Mouse (Mus musculus) common myeloid progenitor, adult 5-6 weeks (primary cell): ENCODE measurements at regions not wholly inside any gene's neighbourhood (a gene's known extent, or its start where the extent isn't known, plus 50 kb on each side); places are given as distances from the start of the nearest gene placed in this dataset.

ENCODE experiments used
- ATAC-seq: replicated peaks from 2 replicates; pipeline ENCODE4 v1.8.0; 2016; ENCODE audit warnings: low read depth, mild to moderate bottlenecking, moderate TSS enrichment, inconsistent platforms; ENCODE audit not compliant: poor library complexity, severe bottlenecking

DNA sequence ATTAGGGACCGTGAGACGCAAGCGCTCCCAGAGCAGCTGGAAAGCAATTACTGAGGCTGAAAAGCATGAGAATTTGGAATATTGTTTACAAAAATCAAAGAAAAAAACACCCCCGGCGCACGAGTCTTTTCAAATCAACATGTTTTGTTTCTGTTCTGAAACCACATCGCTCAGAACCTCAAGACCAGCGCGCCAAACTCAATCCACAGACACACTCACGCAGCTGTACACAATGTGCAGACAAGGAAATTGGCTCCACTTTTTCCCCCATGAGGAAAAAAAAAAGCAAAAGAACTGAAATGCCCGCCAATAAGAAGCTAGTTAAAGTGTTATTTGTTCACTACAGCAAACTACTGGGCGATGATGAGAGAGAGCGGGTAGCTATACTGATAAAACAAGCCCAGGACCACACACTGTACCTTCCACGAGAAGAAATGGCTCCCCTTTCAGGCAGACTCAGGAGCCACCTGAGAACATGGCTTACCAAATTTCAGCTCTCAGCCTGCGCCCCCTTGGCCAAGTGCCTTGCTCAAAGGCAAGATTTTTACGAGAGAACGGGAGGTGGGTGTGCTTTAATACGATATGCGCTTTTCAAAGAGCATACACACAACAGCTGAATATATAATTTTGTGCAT is 222.5 kb upstream of the Akirin2 start:
- no peak for ATAC-seq

DNA sequence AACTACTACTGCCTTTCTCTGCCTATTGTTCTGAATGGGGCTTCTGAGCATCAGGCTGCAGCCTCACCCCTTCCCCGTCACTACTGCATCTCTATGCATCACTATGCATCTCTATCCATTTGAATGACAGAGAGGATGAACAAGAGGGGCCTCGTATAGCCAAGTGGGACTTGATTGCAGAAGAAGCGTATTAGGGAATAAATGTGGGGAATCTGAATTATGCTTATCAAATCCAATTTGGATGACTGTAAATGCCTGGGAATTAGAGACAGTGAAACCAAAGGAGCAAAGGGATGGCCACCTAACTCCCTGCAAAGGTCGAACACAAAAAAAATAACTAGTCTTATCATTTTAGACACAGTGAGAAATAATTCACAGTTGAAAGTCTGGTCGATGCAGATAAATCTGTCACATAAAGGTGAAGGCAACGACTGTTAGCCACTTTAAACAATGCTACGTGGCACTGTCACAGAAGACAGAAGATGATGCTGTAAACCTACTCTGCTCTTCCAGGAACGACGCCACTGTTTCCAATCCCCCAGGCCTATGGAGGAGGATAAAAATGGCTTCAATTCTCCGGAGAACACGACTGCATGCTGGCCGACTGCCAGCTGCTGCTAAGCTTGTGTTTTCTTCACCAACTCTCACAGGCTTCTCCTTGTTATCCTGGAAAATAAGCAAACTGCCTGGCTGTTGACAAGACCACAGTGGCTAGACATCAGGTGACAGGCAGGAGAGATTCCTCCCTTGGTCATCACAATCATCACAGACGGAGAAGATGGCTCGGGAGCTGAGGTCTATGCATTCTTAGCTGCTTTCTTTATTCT is 213.6 kb upstream of the Akirin2 start:
- ATAC-seq, result 0 out of 2 replicates have a peak, but pooled peaks have one; percentile 32

DNA sequence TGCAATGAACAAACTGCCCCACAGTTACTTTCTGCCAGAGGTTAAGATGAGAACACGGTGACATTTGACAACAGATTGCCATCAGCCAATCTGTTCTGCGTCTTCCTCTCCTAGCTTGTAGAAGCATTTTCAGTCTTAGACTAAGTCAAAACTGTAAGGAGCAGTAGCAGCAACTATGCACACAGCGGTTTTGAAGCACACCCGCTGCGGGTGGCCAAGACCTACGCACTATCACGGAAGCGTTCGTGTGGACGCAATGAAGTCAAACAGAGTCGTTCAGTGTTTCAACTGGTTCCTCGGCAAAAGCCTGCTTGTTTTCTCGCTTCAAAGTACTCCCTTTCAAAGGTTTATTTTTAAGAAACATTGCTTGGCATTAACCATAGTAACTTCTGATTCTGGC is 212.9 kb upstream of the Akirin2 start:
- no peak for ATAC-seq

DNA sequence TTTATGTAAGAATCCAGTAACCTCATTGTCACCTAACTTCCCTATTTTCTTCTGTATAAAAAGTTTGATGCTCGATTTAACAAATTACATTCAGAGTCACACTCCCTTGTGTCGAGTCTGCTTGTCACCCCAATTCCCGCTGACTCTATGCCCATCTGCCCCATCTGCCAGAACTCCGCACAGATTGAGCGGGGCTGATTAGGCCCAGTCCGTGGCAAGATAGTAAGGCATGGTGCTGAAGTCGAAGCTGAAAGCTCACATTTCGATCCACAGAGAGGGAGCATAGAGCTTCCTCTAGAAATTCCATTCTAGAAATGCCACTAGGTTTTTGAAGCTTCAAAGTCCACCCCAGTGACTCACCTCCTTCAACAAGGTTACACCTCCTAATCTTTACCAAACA is 210.7 kb upstream of the Akirin2 start:
- no peak for ATAC-seq

DNA sequence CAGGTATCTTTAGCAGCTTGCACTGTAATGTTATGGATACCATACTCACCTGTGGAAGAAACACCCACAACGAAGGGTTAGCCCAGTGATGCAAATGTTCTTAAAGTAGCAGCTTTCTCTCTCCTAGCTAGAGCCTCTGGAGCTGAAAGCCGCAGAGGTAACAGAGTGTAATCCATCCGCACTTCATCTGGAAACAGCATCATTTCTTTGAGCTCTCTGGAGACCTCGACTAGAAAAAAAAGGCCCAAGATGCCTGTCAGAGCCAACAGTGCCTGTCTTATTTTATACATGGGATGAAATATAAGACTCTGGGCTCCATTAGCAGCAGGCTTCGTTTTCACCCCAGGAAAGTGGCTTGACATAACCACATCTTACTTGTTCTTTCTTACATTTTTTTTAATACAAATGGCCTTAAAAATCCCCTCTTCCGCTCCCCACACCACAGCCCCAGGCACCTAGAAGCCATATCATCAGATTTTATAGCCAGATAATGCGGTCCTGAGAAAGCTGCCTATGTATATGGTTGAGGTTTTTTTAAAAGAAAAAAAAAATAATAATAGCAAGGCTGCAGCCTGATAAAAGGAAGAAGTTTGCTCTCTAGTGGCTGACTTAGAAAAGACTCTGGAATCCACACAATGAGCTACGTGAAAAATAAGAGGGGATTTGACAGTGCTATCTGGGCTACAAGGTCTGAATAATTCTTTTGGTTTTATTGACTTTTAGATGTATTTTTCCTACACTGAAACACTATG is 179.3 kb upstream of the Akirin2 start:
- ATAC-seq, result no peak

DNA sequence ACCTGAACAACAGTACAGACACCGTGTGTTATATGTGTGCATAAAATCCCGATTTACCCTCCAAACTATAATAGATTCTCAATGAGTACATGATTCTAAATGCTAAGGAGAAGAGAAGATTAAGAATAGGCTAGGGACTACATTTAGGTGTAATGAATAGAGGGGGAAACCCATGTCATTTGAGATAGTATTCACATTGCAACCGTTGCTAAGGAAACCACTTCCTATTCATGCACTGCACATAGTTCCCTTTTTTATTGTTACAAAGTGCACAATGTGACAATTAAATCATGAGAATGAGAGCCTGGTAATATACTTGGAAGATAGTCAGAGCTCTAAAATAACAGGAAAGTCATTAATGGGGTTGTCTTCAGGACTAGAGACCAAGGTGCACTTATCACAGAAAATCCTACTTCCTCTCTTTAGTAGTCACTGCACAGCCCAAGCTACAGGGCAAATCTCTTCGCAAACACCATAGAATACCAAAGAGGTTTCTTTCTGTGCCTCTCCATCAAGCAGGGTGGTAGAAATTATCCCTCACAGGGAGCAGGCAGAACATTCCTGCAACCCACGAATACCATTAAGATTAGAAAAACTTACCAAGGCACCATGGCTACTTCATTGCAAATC is 164.3 kb upstream of the Akirin2 start:
- ATAC-seq, result peak; percentile 95

DNA sequence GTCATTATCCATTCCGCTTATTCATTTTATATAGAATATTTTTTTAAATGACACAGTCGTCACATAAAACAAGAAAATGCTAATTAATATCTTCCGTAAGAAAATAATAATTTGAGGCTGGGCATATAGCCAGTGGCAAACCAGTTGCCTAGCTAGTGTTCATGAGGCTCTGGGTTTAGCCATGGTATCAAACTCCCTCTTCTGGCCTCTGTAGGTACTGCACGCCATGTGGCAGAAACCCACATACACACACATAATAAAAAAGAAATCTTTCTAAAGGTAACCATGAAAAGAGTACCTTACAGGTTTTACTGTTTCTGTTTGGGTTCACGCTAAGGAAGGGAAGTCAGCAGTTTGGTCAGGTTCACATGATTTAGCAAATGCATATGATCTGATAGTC is 159.2 kb upstream of the Akirin2 start:
- no peak for ATAC-seq

DNA sequence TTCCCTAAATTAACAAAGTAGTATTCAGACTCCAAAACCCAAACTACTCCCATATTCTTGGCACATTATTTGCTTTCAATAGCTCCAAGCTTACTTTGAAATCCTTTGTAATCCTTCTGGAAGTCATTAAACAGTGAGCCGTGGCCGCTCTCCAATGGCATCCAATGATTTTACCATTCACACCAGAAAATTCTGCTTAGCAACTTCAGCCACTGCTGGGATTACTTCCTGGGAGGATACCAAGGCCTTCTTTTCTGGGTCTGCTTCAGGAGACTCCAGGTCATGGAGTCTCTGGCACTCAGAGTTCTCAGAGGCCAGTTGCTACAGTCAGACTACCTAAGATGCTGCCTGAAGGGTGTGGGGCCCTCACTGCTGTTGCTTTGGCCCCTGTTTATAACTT is 147.7 kb upstream of the Akirin2 start:
- ATAC-seq, result no peak

DNA sequence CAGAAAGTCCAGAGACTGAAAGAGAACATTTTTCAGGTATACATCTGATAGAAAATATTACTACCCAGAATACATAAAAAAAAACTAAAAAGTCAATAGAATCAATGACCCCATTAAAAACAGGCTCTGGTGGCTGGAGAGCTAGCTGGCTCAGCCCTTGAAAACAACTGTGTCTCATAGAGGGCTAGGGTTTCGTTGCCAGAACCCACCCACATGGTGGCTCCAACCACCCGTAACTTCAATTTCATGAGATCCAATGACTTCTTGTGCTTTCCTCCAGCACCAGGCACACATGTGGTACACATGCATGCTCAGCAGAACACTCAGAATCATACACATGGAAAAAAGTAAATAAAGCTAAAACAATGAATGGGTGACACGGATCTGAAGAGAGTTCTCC is 143.6 kb upstream of the Akirin2 start:
- ATAC-seq, result no peak

DNA sequence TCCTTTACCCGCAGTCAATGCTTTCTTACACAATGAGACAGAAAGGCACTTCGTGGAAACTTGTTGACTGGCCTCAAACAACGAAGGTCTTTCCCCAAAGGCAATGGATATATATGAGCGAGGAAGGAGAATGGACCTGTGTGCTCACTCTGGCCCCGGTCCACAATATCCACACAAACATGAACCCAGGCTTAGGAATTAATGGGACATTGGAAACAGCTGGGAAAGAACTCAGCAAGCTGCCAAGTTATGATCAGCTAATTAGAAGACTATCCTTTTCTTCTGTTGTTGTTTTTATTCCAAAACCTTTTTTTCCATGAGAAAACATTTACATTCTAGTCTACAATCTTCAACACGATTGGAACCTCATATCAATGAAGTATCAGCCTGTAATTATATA is 129.8 kb upstream of the Akirin2 start:
- no peak for ATAC-seq

DNA sequence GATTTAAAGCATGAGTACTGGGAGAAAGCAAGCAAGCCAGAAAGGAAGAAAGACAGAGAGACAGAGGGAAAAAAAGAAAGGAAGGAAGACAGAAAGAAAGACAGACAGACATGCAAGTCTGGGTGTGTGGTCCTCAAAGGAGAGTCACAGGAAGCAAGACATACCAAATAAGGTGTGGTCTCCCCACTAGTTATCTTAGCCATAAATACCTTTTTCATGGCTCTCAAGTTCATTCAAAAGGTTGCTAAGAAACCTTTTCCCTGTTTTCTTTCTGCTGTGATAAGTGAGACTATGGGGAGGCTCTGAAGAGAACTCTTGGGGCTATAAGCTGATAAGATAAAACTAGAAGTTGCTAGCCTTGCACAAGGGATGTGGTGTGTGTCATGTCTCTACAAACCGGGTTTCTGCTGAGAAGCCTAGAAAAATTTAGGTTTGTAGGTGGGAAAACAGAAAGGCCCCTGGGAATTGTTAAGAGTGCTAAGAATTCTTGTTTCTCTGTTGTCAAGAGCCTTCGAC is 126.5 kb upstream of the Akirin2 start:
- ATAC-seq, result no peak

DNA sequence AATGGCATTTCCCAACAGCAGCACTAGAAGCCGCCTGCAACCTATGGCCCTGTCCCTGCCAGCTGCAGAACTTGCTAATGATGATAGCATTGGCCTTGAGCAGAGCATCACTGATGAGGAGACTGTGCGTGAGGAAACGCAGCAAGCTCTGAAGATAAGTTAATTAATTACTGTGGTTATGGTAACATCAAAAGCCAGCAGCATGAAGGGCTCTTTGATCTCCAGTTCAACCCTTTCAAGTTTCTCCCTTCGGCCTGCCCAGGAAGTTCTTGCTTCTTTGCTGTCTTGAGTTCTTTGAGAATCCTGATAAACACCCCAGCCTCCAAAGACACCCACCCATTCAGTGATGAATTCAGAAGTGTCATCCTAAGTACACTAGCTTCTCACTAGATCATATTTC is 121.7 kb upstream of the Akirin2 start:
- no peak for ATAC-seq

DNA sequence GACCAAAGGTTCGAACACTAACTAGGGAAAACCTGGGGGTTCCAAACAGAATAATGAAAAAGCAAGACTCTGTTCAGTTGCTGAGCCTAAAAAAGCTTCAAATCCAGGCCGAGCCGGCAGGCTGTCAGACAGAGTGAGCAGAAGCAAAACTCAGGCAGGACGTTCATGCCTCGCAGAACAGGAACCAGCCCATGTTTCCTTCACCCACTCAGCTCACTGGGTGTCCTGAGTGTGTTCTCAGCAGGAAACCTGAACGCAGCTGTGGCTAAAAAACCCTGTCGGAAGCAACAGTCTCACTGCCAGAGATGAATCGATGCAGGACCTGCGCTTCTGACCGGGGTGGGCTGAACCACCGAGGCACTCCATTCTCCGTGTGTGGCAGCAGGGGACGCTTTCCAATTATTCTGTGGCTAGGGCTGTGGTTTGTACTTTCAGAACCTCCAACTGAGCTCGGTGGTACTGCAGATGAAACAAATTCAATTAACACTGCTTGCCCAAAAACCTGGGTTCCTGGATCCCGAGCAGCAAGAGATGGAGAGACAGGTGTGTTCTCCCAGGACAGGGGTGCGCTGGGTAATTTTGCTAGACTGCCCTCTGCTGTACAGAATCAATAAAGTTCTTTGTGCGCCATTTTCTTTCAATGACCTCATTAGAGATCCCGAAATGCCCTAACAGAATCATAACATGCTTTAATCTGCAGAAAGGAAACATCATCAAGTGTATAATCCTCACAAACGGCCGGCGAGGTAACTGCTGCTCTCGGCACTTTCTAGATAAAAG is 121.1 kb upstream of the Akirin2 start:
- ATAC-seq, result peak; percentile 97

DNA sequence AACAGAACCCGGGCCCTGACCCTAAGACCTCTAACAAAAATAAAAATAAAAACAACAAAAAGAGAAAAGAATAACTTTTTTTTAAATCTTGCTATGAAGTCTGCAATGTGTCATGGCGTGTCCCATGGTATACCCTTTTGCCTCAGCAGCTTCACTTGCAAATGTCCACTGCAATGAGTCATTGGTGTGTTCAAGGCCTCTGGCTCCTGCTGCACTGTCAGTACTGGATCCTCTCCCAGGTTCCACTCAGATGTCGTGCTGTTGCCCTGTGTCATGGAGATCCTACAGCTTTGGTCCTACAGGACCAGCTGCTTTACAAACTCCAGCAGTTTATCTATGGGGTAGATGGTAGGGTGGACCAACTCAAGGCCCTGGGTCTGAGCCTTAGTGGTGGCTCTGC is 113.4 kb upstream of the Akirin2 start:
- no peak for ATAC-seq

DNA sequence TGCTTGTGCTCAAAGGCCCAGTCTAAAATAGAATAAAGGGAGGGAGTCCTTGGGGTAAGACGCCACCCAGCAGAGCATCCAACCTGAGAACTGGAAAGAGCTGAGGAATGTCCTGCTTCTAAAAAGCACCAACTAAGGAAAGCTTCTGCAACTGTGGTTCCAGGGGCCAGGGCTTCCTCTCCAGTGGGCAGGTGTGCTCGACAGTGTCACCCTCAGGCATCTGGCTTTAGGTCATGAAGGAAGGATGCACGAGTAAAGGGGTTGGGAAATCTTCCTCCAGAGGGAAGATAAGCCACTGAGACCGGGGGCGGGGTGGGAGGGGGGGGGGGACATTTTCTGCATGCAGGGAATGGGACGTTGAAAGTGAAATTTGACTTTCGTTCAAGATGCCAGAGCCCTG is 101.2 kb upstream of the Akirin2 start:
- ATAC-seq, result no peak

DNA sequence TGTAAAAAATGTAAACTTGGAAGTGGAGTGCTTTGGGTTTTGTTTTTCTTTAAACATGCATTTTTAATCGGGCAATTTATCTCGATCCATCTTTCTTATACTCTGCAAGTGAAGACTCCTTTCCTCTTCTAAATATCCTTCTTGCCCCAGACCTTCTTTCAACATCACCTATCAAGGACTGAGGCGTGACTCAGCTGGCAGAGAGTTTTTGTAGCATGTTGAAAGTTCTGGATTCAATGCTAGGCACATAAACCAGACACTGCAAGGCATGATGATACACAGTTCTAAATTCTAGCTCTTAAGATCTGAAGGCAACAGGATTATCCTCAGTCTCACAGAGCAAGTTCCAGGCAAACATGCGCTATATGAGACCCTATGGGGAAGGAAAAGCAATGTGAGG is 88.1 kb upstream of the Akirin2 start:
- ATAC-seq, result no peak

DNA sequence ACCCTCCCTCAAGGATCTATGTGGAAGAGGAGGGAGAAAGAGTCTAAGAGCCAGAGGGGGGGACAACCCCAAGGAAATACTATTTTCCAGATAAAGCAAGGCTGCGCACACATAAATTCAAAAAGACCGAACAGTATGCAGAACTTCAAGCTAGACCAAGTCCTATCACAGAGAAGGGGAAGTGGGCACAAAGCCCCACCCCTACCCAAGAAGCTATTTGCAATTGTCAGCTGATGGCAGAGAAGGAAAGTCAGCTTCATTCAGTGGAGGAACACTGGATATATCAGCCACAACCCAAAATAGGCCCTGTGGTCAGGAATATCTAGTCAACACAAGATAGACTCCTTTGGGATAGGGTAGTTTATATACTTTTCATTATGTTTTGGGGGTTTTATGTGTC is 84.9 kb upstream of the Akirin2 start:
- ATAC-seq, result peak; percentile 95

DNA sequence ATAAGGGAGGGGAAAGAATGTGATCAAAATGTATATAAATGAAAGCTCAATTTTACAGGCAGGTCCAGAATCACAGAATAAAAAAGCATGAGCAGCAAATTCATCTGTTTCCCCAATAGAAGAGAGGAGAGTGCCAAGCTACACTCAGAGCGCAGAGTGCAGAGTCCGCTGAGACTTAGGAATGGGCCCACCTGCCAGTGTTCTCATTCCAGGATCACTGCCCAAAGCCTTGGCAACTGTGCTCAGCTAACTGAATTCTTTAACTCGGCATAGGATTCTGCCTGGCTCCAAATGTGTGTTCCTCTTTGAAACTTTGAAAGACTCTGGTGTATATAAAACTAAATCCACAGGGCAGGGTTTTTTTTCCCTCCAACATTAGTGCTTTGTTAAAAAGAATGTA is 84.4 kb upstream of the Akirin2 start:
- ATAC-seq, result no peak

DNA sequence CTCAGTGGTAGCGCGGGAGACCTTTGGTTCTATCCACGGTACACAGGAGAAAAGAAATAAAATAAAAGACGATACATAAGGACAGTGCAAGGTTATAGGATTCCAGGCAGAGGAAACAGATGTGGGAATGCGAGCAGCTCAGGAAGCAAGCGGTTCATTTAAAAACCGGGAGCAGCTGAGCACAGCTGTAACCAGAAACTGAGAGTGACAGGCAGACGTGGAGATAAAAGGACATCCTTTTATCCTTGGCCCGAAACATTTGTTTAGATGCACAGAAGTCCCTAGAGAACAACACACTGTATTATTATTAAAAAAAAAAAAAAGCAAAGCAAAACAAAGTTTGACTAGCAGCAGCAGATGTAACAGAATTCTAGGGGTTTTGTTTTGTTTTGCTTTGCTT is 82.6 kb upstream of the Akirin2 start:
- ATAC-seq, result no peak
